Mouse (Mus musculus): ENCODE data around the gene Itpkc.

Itpkc gene

DNA sequence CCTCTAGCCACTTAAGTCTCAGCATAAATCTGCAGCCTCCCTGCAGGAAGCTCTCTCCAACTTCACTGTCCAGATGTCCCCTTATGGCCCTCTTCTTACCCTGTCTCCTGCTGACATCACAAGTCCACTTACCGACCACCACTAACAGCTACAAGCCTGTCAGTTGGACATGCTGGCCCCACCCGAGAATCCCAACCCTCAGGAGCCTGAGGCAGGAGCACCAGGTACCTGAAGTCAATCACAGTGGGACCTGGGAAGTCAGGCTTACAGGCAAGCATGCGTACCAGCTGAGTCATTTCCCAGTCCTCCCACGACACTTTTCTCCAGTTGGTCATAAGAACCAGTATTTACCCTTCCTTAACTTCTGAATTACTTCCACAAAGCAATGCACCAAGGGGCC is 34.7 kb downstream of the Itpkc start:
- no peak for DNase-seq (ENCODE audit: low read depth, low spot score)

DNA sequence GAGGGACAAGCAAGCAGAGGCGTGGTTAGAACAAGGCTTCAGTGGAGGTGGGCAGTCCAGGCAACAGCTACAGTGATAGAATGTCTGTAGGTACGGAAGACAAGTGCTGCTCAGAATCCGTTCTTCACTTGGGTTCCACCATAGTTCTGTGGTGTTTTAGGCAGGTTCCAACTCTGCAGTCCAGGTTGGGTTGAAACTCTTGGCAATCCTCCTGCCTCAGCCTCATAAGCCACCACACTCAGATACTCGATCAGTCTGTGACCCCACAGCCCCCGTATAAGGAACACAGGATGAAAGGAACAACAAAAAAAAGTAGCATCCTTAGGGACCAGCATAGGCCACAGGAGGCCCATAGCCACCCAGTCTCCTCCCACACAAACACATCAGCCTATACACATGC is 36.0 kb downstream of the Itpkc start:
- DNase-seq (ENCODE audit: low read depth, low spot score) = no peak

DNA sequence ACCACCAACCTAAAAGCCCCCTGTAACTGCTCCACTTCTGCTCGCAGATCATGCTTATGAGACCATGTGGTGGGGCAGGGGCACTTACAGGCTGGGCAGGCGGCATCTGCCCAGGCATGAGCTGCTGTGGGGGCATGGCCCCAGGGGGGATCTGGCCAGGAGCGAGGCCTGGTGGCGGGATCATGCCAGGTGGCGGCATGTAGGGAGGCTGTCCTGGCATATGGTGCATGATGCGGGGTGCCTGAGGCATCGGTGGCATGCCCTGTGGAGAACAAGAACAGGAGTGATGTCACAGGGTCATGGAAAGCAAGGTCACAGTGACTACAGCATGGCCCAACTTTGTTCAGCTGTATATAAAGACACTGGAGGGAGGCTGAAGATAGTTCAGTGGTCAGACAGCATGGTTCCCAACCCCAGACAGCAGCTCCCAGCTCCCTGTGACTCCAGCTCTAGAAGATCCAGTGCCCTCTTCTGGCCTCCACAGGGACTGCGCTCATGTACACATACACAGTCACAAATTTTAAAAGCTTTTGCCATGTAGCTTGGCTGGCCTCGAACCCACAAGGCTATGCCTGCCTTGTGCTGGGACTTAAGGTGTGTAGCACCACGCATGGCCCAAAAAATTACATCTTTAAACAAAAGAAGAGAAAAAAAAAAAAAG is 39.1 kb downstream of the Itpkc start:
- no peak for DNase-seq (ENCODE audit: low read depth, low spot score)

DNA sequence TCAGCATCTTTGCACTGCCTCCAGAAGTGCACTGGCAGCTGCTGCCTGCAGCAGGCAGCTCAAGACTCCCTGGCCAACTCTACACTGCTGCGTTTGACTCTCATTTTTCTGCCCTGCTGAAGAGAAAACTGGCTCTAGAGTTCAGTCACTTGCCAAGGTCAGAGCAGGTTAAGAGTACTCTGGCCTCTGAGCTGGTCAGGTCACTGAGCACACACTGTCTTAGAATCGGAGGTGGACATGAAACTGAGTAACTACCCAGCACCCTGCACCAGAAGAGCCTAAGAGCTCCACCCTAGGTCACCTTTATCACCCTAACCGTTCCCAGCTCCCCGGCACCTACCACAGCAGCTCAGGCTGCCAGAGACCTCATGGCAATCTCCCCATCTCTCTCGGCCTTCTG is 42.5 kb downstream of the Itpkc start:
- DNase-seq (ENCODE audit: low read depth, low spot score) = no peak

DNA sequence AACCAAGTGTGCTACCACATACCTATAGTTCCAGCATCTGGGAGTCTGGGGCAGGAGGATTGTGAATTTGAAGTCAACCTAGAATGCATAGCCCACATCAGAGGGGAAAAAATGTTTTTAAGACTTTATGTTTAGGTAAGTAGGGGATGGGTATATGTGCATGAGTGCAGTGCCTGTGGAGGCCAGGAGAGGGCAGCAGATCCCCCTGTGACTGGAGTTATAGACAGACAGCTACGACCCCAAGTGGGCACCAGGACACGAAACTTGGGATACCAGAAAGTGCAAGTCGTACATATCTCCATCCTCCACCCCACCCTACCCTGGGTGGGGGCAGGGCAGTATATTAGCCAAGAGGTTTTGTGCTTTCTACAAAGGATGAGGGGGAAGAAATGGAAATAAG is 43.5 kb downstream of the Itpkc start:
- DNase-seq (ENCODE audit: low read depth, low spot score) = no peak

DNA sequence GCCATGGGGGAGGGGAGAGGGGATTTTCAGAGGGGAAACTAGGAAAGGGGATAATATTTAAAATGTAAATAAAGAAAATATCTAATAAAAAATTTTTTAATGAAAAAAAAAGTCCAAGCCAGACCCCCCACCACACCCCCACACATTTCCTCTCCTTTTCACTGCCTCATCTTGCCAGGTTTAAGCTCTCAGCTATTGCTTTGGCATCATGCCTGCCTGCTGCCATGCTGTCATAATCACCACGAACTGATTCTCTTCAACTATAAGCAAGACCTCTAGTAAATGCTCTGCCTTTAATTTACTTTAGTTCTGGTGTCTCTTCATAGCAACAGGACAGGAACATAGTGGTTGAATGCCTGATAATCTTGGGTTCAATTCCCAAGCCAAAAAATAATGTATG is 46.0 kb downstream of the Itpkc start:
- no peak for DNase-seq (ENCODE audit: low read depth, low spot score)

DNA sequence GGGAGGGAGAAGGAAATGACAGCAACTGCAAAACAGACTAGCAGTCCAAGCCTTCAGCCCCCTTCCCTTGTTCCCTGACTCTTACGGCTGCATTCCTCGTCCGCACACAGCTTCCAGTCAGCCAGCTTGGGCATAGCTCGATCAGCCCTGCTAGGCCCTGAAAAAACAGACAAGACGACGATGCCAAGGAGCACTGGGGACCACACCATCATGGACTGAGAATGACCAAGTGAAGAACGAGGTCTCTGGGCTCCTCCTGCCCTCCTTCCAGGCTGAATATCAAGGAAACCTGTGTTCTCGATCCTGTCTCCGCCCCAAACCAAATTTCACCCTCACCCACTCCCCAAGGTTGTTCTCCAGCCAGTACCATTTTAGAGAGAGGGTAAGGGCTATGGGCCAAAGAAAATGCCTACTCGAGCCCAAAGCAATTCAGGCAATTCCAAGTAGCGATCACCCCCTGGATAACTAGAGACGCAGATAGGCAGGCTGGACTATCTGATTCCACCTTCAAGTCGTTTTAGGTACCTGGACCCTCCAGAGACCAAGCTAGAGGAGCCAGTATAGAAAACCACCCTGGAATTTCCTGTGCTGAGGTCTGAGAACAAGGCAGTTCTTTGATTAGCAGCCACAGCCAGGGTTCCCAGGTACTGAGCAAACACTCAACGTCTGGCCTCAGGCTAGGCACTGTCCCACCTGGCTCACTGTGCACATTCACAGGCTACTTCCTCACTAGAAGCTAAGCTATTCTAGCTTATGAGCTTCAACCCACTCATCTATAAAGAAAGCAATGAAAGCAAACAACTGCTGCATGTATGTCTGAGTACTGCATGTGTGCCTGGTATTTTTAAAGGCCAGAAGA is 47.4 kb downstream of the Itpkc start, which contains the start of the genes Gm21983 and Mia:
Gene Gm21983, minus strand, starts transcription at position 250 of the 859 bp plus-strand sequence.
Gene Mia, minus strand, starts transcription at position 321 of the 859 bp plus-strand sequence.
- DNase-seq (ENCODE audit: low read depth, low spot score) = no peak

DNA sequence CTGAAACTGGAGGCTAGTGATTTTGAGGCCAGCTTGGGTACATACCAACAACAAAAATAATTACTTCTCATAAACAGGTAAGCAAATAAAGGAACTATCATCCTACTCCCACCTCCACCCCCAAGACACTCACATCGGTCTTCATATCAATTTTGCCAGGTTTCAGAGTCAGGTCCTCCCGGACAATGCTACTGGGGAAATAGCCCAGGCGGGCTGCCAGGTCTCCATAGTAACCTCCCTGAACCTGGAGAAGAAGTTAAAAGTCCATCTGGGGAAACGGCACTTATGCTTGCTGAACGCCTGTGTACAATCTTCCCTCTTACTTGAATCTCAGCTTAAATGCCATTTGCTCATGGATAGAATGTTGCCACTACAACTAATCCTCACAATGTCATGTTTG is 48.4 kb downstream of the Itpkc start:
- DNase-seq (ENCODE audit: low read depth, low spot score) = no peak

DNA sequence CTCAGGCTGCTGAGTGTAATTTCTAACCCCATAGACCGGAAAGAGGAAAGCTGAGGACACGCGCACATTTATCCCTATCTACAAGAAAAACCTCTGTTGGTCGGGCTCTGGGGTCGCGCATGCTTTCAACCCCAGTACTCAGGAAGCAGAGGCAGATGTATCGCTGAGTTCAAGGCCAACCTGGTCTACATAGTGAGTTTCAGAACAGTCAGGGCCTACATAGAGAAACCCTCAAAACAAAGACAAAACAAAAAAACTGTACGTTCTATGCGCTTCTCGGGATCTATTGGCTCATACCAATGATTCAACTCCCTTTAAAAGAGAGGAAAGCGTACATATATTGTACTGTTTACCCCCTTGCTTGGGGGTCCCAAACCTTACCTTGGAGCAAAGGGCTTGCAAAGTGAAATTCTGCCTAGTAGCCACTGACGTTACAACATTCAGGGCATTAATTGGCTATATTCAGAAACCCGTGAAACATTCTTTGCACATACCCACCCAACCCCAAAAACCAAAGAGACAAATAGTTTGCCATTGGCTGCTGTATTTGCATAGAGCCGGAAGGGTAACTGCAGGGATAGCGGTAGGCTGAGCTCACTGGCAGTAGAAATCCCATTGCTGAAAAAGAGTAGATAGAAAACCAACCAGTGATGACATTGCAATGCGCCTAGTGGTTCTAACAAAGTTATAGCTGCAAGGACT is 49.1 kb downstream of the Itpkc start:
- no peak for DNase-seq (ENCODE audit: low read depth, low spot score)

DNA sequence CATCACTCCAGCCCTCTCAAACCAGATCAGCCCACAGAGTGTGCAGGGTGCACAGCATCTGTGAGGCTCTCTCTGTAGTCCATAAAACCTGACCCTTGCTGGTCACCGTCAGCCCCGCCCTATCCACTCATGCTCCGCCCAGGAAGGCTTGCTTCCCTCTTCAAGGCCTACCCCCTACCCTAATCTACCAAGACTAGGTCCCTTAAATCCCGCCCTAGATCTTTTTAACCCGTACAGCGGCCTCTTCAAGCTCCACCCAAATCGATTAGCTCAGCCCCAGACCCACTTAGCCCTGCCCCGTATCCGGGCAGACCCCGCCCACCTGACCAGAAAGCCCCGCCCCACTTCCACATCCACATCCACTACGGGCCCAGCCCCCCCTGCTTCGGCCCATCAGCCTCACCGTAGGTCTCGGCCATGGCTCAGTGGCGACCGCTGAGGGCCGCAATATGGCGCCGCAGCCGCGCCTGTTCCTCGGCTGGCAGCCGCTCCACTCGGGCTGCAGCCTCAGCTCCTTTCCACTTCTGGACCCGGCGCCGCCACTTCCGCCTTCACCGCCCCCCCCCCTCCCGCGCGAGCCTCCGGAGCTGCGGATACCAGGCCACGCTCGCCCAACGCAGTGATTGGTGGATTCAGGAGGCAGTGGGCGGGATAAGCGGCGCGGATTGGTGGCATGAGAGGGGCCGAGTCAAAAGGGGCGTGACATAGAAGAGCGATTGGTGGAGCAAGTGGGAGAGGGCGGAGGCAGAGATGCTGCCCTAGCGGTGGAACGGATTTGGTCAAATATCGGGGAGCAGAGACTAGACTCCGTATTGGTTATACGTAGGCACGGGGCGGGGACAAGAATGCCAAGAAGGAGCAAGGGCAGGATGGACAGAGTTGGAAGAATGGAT is 49.9 kb downstream of the Itpkc start, which contains the start of gene Rab4b:
Gene Rab4b, minus strand, starts transcription at position 573 of the 893 bp plus-strand sequence.
- peak; percentile 100 for DNase-seq (ENCODE audit: low read depth, low spot score)

DNA sequence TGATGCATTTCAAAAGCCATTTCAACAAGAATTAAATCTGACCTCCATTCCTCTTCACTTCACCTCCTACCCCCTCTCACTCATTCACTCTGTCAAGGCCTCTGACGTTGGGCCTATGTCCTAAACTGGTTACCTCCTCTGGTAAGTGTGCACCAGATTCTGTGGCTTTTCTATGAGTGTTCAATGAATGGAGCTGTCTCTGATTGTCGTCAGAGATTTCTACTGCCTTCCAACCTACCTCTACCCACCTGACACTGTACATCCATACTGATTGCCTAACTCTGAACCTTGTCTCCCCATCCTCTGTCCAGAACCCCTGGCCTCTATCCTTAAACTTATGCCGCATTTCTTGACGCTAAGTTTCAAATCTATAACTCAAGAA is 50.5 kb downstream of the Itpkc start:
- DNase-seq (ENCODE audit: low read depth, low spot score) = no peak

DNA sequence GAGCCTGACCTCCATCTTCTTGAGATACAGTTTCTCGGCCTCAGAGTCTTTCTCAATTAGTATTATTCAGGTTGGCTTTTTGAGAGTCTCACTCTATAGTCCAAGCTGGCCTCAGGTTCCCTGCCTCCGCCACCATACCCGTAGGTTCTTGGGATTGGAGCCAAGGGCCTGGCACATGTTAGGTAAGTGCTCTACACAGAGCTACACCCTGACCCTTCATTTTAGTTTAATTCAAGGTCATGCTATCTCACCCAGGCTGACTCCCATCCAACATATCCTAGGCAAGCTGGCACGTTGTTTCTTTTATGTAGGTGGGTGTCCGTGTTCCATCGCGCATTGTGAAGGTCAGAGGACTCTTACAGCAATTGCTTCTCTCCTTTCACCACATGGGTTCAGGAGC is 53.6 kb downstream of the Itpkc start:
- no peak for DNase-seq (ENCODE audit: low read depth, low spot score)

DNA sequence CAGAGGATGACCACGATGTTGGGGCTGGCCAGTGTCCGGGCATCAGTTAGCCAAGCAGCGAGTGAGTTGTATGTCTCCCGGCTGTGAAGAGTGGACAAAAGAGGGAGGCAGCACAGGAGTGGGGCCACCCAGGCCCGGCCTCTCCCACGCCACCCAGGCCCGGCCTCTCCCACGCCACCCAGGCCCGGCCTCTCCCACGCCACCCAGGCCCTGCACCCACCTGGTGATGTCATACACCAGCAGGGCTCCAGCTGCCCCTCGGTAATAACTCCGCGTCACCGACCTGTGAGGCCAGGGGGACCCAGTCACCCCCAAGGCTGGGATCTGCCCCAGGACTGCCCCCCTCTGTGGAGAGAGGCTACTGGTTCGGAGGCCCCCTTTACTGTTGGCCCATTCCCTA is 54.0 kb downstream of the Itpkc start:
- DNase-seq (ENCODE audit: low read depth, low spot score) = no peak

DNA sequence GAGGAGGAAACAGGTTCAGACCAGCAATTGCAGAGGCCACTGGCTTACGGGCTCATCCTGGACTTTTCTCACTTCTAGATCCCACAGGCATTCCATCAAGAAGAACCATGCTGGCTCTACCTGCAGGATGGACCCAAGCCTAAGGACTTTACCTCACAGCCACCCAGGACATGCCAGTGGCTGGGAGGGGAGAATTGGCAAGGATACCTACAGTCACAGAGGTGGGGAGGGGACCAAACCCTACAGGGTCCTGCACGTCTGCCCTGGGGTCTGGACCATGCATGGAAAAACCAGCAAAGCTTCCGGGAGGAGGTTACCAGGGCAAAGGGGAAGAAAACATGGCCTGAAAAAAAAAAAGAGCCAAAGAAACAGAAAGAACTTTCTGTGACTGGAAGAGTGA is 57.5 kb downstream of the Itpkc start:
- no peak for DNase-seq (ENCODE audit: low read depth, low spot score)

DNA sequence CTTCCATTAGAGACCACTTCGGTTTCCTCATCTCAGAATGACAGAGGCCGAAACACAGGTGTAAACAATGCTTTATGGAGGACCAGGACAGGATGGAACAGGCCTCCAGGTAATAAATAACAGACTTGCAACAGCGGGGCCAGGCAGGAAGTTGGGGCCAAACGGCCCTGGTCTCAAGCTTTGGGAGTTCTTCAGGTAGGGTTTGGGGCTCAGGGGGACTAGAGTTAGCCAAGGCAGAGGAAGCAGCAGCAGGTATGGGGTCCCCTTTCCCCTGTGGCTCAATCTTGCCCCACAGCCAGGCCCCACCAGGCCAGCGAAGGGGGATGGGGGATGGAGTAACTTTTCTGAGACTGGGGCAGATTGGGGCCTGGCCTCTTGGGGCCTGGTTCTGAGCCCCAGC is 60.1 kb downstream of the Itpkc start:
- DNase-seq (ENCODE audit: low read depth, low spot score) = no peak

DNA sequence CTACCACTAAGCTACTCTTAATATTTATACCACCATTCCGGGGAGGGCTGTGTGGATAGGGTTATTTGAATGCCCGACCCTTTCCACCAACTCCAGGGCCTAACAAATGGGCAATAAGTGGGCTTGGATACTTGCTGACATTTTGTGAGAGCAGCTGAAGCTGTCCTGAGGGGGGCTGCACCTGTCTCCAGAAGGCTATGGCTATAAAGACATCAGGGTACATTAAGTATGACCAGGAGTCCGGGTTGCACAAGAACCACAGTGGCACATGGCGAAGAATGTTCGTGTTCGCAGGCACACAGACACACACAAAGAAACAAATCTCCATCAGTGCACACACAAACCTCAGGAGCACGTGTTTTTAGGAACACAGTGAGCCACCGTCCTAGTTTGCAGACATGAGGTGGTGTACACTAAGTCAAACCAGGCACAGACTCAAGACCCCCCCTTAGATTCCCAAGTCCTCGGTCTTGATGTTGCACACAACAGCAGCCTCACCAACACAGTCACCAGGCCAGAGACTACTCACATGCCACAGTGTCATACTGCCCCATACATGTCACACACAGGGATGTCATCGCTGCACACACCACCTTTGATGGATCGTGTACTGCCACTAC is 60.9 kb downstream of the Itpkc start:
- no peak for DNase-seq (ENCODE audit: low read depth, low spot score)

DNA sequence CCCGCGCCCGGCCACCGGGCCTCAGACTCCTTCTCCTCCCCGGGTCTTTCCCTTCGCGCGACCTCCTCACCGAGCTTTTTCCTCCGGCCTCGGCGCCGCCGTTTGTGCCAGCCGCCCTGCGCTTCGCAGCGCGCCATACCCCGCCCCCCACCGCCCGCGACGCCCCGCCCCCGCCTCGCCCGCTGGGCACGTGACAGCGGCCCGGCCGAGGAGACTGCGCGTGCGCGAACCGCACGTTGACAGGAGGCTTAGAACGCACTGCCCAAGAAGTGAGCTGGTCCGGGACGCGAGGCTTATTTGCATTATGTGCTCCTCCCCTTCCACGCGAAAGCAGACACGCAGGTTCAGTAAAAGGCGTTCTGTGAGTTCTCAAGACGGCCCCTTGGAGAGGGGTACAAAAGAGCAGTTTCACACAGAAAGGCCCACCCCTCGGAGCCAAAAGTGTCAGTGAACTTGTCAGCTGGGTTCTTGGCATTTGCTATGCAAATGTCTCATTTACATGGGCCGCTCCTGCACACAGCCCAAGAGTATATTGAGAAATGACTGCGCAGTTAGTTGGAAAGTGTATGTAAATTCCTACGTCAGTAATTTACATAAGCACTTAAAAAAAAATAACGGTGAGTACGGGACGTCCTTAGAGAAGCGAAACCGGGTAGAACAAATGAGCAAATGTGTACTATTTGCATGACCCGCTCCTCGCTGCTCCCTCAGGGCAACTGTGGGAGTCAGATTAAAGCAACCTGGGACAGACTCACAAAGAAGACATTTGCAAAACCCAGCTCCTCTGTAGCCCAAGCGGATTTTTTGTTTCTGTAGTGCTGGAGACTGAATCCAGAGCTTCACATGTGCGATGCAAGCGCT is 61.6 kb downstream of the Itpkc start, which contains the start of gene Egln2:
Gene Egln2, minus strand, starts transcription at position 189 of the 861 bp plus-strand sequence.
- DNase-seq (ENCODE audit: low read depth, low spot score) = peak; percentile 90

DNA sequence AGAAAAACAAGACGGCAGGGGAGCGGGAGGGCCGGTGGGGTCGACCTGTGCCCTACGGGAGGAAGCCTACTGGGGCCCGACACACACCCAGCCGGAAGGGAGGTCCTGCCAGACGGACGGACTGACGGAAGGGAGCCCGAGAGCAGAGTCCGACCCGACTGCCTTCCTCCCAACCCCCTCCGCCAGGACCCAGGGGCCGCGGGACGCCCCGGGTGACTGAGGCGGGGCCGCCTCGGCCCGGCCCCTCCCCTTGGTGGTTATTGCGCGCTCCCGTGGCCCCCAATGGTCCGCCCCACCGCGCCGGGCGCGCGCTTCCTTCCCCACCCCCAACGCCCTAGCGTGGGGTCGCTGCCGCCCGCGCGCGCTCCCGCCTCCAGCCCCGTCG is 62.2 kb downstream of the Itpkc start:
- peak; percentile 77 for DNase-seq (ENCODE audit: low read depth, low spot score)

DNA sequence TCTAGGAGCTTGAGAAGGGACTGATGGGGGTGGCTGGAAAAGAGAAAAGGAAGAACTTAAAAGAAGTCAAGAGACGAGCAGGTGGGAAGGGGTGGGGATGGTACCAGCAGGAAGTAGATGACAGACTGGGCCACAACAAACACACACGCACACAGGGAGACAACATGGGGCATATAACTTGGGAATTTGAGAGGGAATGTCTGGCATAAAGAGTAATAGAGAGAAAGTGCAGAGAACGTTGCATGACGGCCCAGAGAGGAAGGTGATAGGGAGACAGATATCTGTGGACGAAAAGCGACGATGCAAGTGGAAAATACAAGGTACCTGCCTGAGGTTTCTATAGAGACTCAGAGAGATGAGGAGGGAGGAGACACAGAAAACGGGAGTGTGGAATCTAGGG is 62.8 kb downstream of the Itpkc start:
- no peak for DNase-seq (ENCODE audit: low read depth, low spot score)

Data from embryo, embryonic 11.5 days (tissue).